Mouse (Mus musculus): Measurements from ENCODE around the gene Pianp.

Gene Pianp

GRCm38 (mm10) chr6:124996551-124997501 lies at the start of gene Pianp:
Pianp (plus strand) TSS chr6:124996694.
- peak; percentile 89 for DNase-seq

DNA sequence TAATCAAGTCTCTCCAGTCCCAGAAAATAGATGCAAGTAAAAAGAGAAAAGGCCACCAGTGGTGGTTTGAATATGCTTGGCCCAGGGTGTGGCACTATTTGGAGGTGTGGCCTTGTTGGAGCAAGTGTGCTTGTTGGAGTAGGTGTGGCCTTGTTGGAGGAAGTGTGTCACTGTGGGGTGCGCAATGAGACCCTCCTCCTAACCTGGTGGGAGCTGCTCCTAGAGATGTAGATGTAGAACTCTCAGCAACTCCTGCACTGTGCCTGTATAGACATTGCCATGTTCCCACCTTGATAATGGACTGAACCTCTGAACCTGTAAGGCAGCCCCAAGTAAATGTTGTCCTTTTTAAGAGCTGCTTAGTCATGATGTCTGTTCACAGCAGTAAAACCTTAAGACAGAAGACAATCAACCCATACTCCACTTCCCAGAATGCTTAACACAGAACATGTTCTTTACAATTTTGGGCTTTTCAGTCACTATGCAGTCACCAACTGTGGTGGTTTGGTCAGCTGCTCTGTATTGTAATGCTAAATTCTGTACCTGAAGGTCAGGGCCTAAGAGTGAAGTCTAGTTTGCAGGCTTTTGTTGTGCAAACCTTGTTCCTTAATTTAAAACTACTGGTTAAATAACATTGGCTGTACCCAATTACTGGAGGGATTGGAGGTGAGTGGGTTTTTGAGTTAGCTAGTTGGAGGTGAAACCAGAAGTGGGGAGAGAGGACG lies 42.3 kb upstream of the Pianp start:
- DNase-seq: no peak

- DNase-seq: no peak
Observed at GRCm38 (mm10) chr6:124955212-124955611, 41.3 kb upstream of the Pianp start.

GRCm38 (mm10) chr6:124958127-124958526 lies 38.4 kb upstream of the Pianp start:
- DNase-seq: no peak

- DNase-seq: no peak
Observed at GRCm38 (mm10) chr6:124959960-124960359, 36.5 kb upstream of the Pianp start.

- DNase-seq: no peak
Observed at GRCm38 (mm10) chr6:124961021-124961420, 35.5 kb upstream of the Pianp start.

GRCm38 (mm10) chr6:124964638-124965037 lies 31.9 kb upstream of the Pianp start:
- DNase-seq: no peak

DNA sequence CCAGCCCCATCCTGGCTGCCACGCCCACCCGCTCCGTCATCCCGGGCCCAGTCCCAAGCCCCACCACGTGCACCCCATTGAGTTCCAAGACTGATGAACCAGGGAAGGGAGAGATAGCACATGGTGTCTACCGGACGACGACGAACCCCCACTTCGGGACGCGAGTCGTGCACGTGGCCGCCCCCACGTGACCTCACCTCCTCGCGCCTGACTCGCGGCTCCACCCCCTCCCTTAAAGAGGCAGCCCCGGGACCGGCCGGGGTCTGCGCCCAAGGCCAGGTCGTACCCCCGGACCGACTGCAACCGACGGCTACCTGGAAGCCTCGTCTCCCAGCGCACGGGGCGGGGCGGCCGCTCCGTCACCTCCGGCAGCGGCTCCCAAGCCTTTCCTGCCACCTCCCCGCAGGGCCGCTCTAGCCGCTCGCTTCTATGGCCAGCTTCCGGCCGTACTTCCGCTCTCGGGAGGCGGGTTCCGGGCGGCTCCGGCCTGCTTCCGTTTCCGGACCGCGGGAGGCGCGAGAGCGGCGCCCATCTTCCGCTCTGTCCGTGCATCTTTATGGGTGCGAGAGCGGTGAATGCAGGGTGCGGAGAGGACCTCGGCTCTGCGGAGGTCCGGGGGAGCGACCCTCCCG lies 31.3 kb upstream of the Pianp start, which contains the start of gene Cops7a:
Cops7a (minus strand) TSS at position 451 of the 632 bp plus-strand sequence.
- peak; percentile 98 for DNase-seq

GRCm38 (mm10) chr6:124965747-124966146 lies 30.7 kb upstream of the Pianp start:
- no peak for DNase-seq

GRCm38 (mm10) chr6:124966466-124967118 lies 29.9 kb upstream of the Pianp start:
- DNase-seq: peak; percentile 41

DNA sequence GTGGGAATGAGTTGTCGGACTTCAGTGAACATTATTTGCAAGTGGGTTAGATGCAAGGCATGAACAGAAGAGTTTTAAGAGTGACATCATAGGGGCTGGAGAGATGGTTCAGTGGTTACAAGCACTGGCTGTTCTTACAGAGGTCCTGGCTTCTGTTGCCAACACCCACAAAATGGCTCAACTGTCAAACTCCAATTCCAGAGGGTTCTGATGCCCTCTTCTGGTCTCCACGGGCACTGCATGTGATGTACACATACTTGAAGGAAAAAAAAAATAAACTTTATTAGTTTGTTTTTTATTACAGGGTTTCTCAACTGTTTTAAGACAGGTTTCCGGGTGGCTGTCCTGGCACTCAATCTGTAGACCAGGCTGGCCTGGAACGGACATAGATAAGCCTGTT lies 28.7 kb upstream of the Pianp start:
- peak; percentile 66 for DNase-seq

- DNase-seq: no peak
Observed at GRCm38 (mm10) chr6:124992241-124992640, 4.3 kb upstream of the Pianp start.

GRCm38 (mm10) chr6:124993365-124993764 lies 3.1 kb upstream of the Pianp start:
- DNase-seq: no peak

DNA sequence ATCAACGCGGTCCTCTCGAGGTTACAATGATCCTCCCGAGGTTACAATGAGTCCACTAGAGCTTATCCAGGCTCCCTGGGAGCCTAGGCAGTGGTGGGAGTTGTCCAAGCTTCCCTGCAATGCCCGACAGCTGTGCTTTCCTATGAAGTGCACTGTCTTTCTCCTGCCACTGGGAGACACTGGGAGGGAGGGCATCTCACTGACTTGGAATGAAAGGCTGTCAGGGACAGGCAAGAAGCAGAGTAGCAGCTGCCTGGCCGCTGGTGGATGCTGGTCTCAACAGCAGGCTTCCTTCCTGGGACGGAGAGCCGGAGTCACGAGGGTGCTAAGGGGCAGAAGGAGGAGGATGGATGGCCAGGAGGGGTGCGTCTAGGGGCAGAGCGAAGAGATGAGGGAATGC lies 2.6 kb upstream of the Pianp start:
- DNase-seq: no peak

DNA sequence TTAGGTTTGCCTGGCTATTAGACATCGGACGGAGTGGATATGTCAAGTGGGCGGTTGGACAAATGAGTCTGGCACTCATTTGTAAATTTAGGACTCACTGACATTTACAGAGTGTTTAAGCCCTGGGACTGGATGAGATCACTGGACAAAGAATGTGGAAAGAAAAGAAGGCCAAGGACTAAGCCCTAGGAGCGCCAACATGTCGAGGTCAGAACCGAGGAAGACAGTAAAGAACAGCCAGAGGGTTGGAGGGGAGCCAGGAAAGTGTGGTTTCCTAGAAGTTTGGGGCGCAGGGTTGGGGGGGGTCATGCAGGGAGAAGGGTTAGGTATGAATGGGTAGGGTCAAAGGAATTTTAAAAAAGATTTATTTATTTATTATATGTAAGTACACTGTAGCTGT lies 1.2 kb upstream of the Pianp start:
- no peak for DNase-seq

GRCm38 (mm10) chr6:124995831-124996403 lies 577 bp upstream of the Pianp start:
- no peak for DNase-seq

DNA sequence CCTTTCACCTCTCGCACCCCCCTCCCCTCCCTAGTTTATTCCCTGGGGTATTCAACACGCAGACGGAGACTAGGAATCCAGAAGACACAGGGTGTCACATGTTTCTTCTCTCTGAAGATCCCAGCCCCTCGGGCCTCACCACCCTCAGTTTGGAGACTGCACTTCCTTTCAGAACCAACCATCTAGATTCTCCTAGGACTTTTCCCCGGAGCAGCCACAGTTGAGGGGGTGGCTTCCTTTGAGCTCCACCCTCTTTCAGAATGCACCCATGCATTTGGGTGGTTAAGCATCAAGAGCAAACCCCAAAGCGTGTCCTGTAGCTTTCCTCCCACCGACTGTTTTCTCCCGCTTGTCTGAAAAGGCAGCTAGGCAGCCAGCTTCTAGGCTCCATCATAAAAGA lies 1.6 kb downstream of the Pianp start:
- DNase-seq: no peak

GRCm38 (mm10) chr6:124999091-124999490 lies 2.6 kb downstream of the Pianp start:
- DNase-seq: no peak

GRCm38 (mm10) chr6:124999546-124999945 lies 3.1 kb downstream of the Pianp start:
- DNase-seq: no peak

DNA sequence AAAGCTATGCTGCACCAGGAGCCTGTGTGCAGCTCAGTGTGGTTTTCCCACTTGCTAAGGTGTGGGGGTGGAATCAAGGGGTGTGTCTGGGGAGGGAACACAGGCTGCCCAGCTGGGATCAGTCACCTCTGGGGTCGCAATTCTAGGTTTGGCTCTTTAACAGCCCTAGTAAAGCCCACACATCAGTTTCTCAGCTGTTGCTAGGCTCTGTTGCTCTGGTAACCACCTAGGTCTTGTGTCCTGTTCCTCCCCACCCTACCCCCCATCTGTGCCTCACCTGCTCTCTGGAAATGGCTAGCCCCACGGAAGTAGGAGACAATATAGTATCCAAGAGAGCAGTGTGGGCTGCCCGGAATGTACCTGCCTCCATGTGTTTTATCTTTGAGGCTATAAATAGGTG lies 7.2 kb downstream of the Pianp start:
- DNase-seq: no peak

DNA sequence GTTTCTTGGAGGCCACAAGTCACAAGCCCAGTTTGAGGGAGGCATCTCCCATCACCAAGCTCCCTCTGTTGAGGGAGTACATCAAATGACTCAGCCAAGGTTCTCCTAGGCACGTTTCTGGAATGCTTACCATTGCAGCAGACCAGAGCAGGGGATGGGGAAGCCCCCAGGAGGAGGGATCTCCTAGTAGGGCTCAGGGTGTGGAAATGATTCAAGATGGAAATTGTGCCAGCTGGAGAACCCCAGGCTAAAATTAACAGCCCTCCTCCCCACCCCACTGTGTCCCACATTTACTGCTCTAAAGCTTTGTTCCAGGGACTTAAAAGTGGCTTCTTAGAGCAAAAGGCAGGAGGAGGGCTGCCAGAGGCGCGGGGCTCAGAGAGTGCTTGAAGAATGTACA lies 8.6 kb downstream of the Pianp start:
- no peak for DNase-seq

GRCm38 (mm10) chr6:125008060-125008459 lies 11.6 kb downstream of the Pianp start:
- no peak for DNase-seq
